ENCODE assay signal across 14 mouse cellular contexts in genomic region chr9:122186643-122187226, GRCm38 (mm10).
DNase-seq lines count a peak whose midpoint lies in the region; ATAC-seq and TF ChIP-seq lines count a peak whose summit lies in the region.
"Had no signal": no experiment of that assay in that cellular context is flagged by ENCODE, and none has a peak within 500 bp of the region (broad histone marks: within the 10 kb centered on the region; RNA-seq: fewer than 3 reads in every experiment).

No protein-coding gene starts in this region.

- no peak for ATAC-seq in kidney, postnatal 0 days (replicated peaks; ENCODE audit: low FRiP score, low read depth)
- peak; percentile 40; the same call in 1 of the 2 replicates for ATAC-seq in heart, postnatal 0 days (ENCODE audit: insufficient read depth, low read depth)

- H3K4me1 ChIP-seq in kidney, postnatal 0 days (replicated peaks; ENCODE audit: insufficient read depth, low read length), result peaks cover 19% of the 10 kb centered on the region; the same call in 1 of the 2 replicates
- H3K4me1 ChIP-seq in bone marrow macrophage, adult 2 months (ENCODE audit: control insufficient read depth, insufficient read depth, low read length), result peaks cover 32% of the 10 kb centered on the region
- peaks cover 30% of the 10 kb centered on the region for H3K4me1 ChIP-seq in heart, postnatal 0 days (ENCODE audit: control insufficient read depth, insufficient read depth)
- H3K4me1 ChIP-seq: hindbrain, embryonic 15.5 days; midbrain, embryonic 12.5 days had no signal

- H3K9me3 ChIP-seq in kidney, postnatal 0 days (replicated peaks; ENCODE audit: low read length), result no peaks in the 10 kb centered on the region
- H3K9me3 ChIP-seq in heart, postnatal 0 days (replicated peaks; ENCODE audit: control insufficient read depth, low read length), result no peaks in the 10 kb centered on the region
- H3K9me3 ChIP-seq: forebrain, embryonic 10.5 days; hindbrain, embryonic 15.5 days; limb, embryonic 15.5 days; midbrain, embryonic 12.5 days had no signal

- H3K27ac ChIP-seq in kidney, postnatal 0 days, result peak overlapping the region; percentile 80
- H3K27ac ChIP-seq in bone marrow macrophage, adult 2 months (ENCODE audit: insufficient read depth, low read depth, low read length), result 0 out of 2 replicates have a peak overlapping the region, but pooled peaks have one; percentile 7
- peak overlapping the region; percentile 82 for H3K27ac ChIP-seq in heart, postnatal 0 days (ENCODE audit: low read depth)
- H3K27ac ChIP-seq: hindbrain, embryonic 15.5 days; midbrain, embryonic 12.5 days had no signal

- intact Hi-C loops in heart, postnatal 14 days (cut with DNase I), result loop anchor here (10.0 kb wide), 1 partner anchor 172 kb away; no protein-coding TSS in a partner anchor

- H3K4me2 ChIP-seq in kidney, postnatal 0 days (ENCODE audit: low read length), result no peak overlapping the region
- H3K4me2 ChIP-seq in heart, postnatal 0 days (ENCODE audit: low read depth, low read length), result no peak overlapping the region
- H3K4me2 ChIP-seq: hindbrain, embryonic 15.5 days; limb, embryonic 15.5 days; midbrain, embryonic 12.5 days had no signal

- no peak; the same call in 1 of the 2 replicates for TF ChIP-seq EP300 in heart, postnatal 0 days (IDR thresholded peaks at IDR 0.05; ENCODE audit: low read depth)

- TF ChIP-seq CTCF in kidney, postnatal 0 days (IDR thresholded peaks at IDR 0.05; ENCODE audit: low read depth), result no peak
- TF ChIP-seq CTCF in bone marrow macrophage, adult 2 months (IDR thresholded peaks at IDR 0.05; ENCODE audit: low read depth, low read length), result no peak
- no peak for TF ChIP-seq CTCF in heart, postnatal 0 days (IDR thresholded peaks at IDR 0.05; ENCODE audit: low read depth)

- H3K4me3 ChIP-seq in kidney, postnatal 0 days (replicated peaks; ENCODE audit: low read depth, low read length), result no peak overlapping the region
- no peak overlapping the region for H3K4me3 ChIP-seq in bone marrow macrophage, adult 2 months (ENCODE audit: insufficient read depth, low read length)
- no peak overlapping the region for H3K4me3 ChIP-seq in heart, postnatal 0 days (ENCODE audit: low read depth, low read length)
- H3K4me3 ChIP-seq: forebrain, embryonic 10.5 days; hindbrain, embryonic 15.5 days; limb, embryonic 15.5 days; midbrain, embryonic 12.5 days had no signal

- DNase-seq in heart, adult 18-20 months, result peak; percentile 63 to 64
- DNase-seq in heart, postnatal 14 days, result no peak
- no peak for DNase-seq in kidney, postnatal 0 days (ENCODE audit: low spot score)
- DNase-seq in kidney, adult 11 months, result no peak
- no peak for DNase-seq in heart, postnatal 0 days (ENCODE audit: low spot score)
- no peak for DNase-seq in retina, postnatal 1 day
- DNase-seq: adrenal gland, postnatal 14 days; cerebellum, postnatal 10 days; right cerebral cortex, postnatal 4 days had no signal

- 83% methylated on average over 1 of the region's 1 CpGs for WGBS in kidney, postnatal 0 days
- WGBS in heart, postnatal 0 days, result 55% methylated on average over 1 of the region's 1 CpGs

- no peaks in the 10 kb centered on the region for H3K36me3 ChIP-seq in kidney, postnatal 0 days (ENCODE audit: insufficient read depth, low read length)
- H3K36me3 ChIP-seq in heart, postnatal 0 days (replicated peaks; ENCODE audit: control insufficient read depth, insufficient read depth, low read length), result no peaks in the 10 kb centered on the region
- H3K36me3 ChIP-seq: forebrain, embryonic 10.5 days; hindbrain, embryonic 15.5 days; limb, embryonic 15.5 days; midbrain, embryonic 12.5 days had no signal

- no peak for TF ChIP-seq POLR2A in bone marrow macrophage, adult 2 months (IDR thresholded peaks at IDR 0.05; ENCODE audit: borderline replicate concordance, low read depth, low read length)

- H3K27me3 ChIP-seq in kidney, postnatal 0 days (ENCODE audit: insufficient read depth, low read length), result no peaks in the 10 kb centered on the region
- H3K27me3 ChIP-seq in heart, postnatal 0 days (ENCODE audit: control insufficient read depth, insufficient read depth, low read length), result no peaks in the 10 kb centered on the region
- H3K27me3 ChIP-seq: hindbrain, embryonic 15.5 days; limb, embryonic 15.5 days; midbrain, embryonic 12.5 days had no signal

- no peak overlapping the region for H3K9ac ChIP-seq in kidney, postnatal 0 days (ENCODE audit: low read depth, low read length)
- H3K9ac ChIP-seq in heart, postnatal 0 days (replicated peaks; ENCODE audit: low read depth, low read length), result no peak overlapping the region
- H3K9ac ChIP-seq: hindbrain, embryonic 15.5 days; limb, embryonic 15.5 days; midbrain, embryonic 12.5 days had no signal

Comparison
In these comparisons a context has a peak if more than half of its experiments do, and no peak if none do; other contexts are left out.
1. DNase-seq: peak in heart, adult 18-20 months (2 of 2); none in heart, postnatal 14 days (0 of 2), kidney, postnatal 0 days (single experiment), kidney, adult 11 months (single experiment), heart, postnatal 0 days (single experiment) and retina, postnatal 1 day (single experiment).
2. H3K27ac ChIP-seq: peak in every context shown above with its lines; median percentile 82 in heart, postnatal 0 days; 80 in kidney, postnatal 0 days; 7 in bone marrow macrophage, adult 2 months.